Mouse (Mus musculus) limb, embryonic 14.5 days (tissue): ENCODE results near the gene Orai2. TPM values are rescaled to one million over a fixed set of nuclear protein-coding genes. Genes with fewer than 3 reads are reported as not detected.

Experiments used
- ATAC-seq: fragments of 200-750 bp; cut with Nextera tagmentation; 2 replicates; pipeline ENCODE4 v1.8.0; 2017; ENCODE audit warnings: low read depth, moderate number of reproducible peaks, moderate TSS enrichment; ENCODE audit not compliant: low FRiP score
- DNase-seq: peaks from one replicate; pipeline ENCODE4 v3.0.0-alpha.2; 2015; ENCODE audit warnings: low spot score
- H3K27ac ChIP-seq: fragments of 300-500 bp; sonication (generic); replicated peaks from 2 replicates; pipeline ENCODE4 v1.5.1; 2014; ENCODE audit warnings: low read depth, mild to moderate bottlenecking, low read length, moderate library complexity, mixed read lengths
- H3K27me3 ChIP-seq: fragments of 300-500 bp; sonication (generic); 2 replicates; pipeline ENCODE4 v1.6.1; 2014; ENCODE audit warnings: low read length, mixed read lengths; ENCODE audit not compliant: control insufficient read depth, insufficient read depth
- H3K36me3 ChIP-seq: fragments of 300-500 bp; sonication (generic); 2 replicates; pipeline ENCODE4 v1.6.1; 2014; ENCODE audit warnings: mild to moderate bottlenecking, low read length, moderate library complexity, mixed read lengths; ENCODE audit not compliant: control insufficient read depth, insufficient read depth
- H3K4me1 ChIP-seq: fragments of 300-500 bp; sonication (generic); 2 replicates; pipeline ENCODE4 v1.6.1; 2014; ENCODE audit warnings: antibody characterized with exemption, low read length, mixed read lengths; ENCODE audit not compliant: control insufficient read depth, insufficient read depth
- H3K4me2 ChIP-seq: fragments of 300-500 bp; sonication (generic); replicated peaks from 2 replicates; pipeline ENCODE4 v1.6.1; 2014; ENCODE audit warnings: low read depth, mild to moderate bottlenecking, low read length, moderate library complexity; ENCODE audit not compliant: severe bottlenecking
- H3K4me3 ChIP-seq: fragments of 300-500 bp; sonication (generic); replicated peaks from 2 replicates; pipeline ENCODE4 v1.5.1; 2014; ENCODE audit warnings: low read length
- H3K9ac ChIP-seq: fragments of 300-500 bp; sonication (generic); 2 replicates; pipeline ENCODE4 v1.6.1; 2014; ENCODE audit warnings: mild to moderate bottlenecking, low read depth, low read length, moderate library complexity; ENCODE audit not compliant: severe bottlenecking
- H3K9me3 ChIP-seq: fragments of 300-500 bp; sonication (generic); 2 replicates; pipeline ENCODE4 v1.6.1; 2016; ENCODE audit warnings: low read length; ENCODE audit not compliant: control insufficient read depth
- POLR2A ChIP-seq: fragments of 200-500 bp; IDR thresholded peaks from 2 replicates; pipeline ENCODE4 v1.8.0; 2012; ENCODE audit warnings: inconsistent platforms, mild to moderate bottlenecking, moderate library complexity, borderline replicate concordance; ENCODE audit not compliant: insufficient read depth, insufficient read length; ENCODE audit errors: extremely low read depth
- WGBS: fragments of 180-500 bp; shearing (Covaris S2); extraction: QIAGEN DNeasy Blood & Tissue Kit; methylation state at CpG from one replicate; pipeline ENCODE4 v1.1.7; 2014; 5-methylcytosine and 5-hydroxymethylcytosine counted together
- polyA plus RNA-seq, 2 experiments: library from polyadenylated mRNA; depleted of rRNA in 1 of 2; stranded (reverse) in 1 of 2; unstranded in 1 of 2; fragments of >200 nt; fragmentation: Nextera tagmentation in 1 of 2; extraction: Ambion mirVana in 1 of 2; gene quantifications; 2 replicates each; pipeline versions ENCODE4 v1.2.1 to v1.2.3; 2012 to 2014

Gene Orai2
- polyA plus RNA-seq, 2 experiments = 9.0 to 13.7 TPM

DNA sequence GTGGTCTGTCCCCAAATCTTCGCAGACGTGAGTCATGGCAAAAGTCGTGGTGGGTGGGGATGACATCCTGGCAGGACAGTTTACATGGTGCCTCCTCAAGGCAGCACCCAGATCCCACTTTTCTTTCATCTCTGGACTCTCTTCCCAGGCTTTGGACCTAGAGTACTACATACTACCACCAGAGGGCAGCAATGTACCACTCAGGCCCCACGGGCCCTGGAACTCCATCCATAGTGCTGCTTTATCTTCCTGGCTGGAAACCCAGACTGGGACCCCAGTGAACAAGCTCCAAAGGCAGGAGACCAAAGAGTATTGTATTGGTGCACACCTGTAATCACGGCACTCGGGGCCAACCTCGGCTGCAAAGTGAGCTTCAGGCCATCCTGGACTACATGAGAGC lies 31.3 kb upstream of the Orai2 start:
- no peak overlapping the region for H3K4me2 ChIP-seq
- peak; percentile 74 for DNase-seq
- no peak overlapping the region for H3K27ac ChIP-seq
- ATAC-seq = peak; percentile 53; the same call in 1 of the 2 replicates
- no peak for TF ChIP-seq POLR2A
- peaks cover 5% of the 10 kb centered on the region for H3K4me1 ChIP-seq
- no peaks in the 10 kb centered on the region for H3K27me3 ChIP-seq
- H3K4me3 ChIP-seq = no peak overlapping the region
- no peak overlapping the region for H3K9ac ChIP-seq
- no peaks in the 10 kb centered on the region for H3K9me3 ChIP-seq
- H3K36me3 ChIP-seq = 0 out of 2 replicates have a peak, but pooled peaks cover 2% of the 10 kb centered on the region
- WGBS = 29% methylated on average over 7 of the region's 7 CpGs

DNA sequence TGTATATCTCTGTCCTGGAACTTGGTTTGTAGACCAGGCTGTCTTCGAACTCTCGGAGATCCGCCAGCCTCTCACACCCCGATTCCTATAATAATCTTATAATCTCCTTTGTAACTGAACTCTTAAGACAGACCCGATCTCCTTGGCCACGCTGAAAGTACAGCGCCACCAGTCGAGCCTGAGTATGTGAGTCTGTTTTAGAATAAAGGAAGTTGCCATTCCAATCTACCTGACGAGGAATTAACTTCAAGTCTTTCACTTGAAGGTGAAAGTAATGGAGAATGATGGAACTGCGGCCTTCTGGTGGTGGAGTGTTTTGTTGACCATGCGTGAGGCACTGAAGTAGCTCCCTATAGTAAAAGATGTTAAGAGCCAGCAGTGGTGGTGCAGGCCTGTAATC lies 29.0 kb upstream of the Orai2 start:
- no peak for DNase-seq
- 33% methylated on average over 11 of the region's 11 CpGs for WGBS
- Histone ChIP-seq H3K4me3 (peak overlapping the region; percentile 69), H3K4me1 (peaks cover 5% of the 10 kb centered on the region), H3K27ac (no peak overlapping the region), H3K4me2 (peak overlapping the region; percentile 68), H3K9me3 (no peaks in the 10 kb centered on the region), H3K27me3 (no peaks in the 10 kb centered on the region), H3K9ac (peak overlapping the region; percentile 9; the same call in 1 of the 2 replicates), H3K36me3 (peaks cover 24% of the 10 kb centered on the region)
- TF ChIP-seq POLR2A = no peak
- no peak for ATAC-seq

DNA sequence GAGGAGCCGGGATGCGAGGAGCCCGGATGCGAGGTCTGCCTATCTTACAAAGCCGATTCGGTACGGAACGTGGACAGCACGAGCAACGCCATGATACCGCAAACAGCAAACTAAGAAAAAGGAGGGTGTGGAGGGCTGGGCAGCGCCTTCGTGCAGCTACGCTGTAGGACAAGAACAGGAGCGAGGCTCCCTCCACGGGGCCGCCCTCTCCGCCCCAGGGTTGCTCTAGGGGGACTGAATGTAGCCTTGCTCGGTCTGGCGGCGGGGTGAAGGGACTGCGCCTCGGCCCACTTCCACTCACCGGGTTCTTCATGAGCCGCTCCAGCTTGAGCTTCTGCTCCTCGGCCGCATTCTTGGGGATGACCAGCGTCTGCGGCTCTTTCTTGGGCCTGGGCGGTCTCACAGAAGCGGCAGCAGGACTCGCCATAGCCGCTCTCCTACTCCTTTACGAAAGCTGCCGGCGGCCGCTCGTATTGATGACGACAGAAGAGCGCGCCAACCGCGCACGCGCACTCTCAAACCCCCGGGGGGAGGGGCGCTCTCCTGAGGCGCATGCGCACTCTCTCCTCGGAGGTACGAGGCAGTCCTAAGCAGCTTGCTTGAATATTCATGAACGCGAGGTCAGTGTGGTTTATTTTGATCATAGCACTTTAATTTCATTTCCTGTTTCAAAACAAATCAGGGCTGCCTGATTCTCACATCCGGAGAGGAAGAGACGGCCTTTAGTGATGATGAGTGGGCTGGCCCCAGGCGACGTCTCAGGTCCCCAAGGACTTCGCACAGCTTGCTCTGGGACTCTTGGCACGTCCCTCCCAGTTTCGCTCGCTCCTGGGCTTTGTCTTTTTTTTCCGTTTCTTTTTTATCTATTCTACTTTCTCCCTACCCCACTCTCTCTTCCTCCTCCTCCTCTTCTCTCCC lies 28.2 kb upstream of the Orai2 start, which contains the start of gene Prkrip1:
Gene Prkrip1, minus strand, starts transcription at position 490 of the 918 bp plus-strand sequence.
- DNase-seq (peak; percentile 96), ATAC-seq (peak; percentile 91)

DNA sequence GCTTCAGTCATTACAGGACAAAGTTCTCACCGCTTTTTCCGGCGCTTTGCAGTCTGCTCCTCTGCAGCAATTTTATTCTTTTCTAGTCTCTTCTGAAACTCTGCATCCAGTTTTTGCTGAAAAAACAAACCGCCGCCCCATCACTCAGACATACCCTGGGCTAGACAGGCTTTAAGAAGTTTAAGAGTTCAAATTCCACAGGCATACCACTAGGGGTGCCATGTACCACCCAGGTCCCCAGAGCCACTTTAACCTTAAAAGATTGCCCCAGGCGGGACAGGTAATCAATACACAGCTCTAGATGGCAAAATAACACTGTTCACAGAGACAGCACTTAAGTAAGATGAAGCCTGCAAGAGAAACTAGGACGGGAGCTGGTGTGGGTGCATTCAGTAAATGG lies 21.4 kb upstream of the Orai2 start:
- DNase-seq (no peak), ATAC-seq (no peak)
- no peak for TF ChIP-seq POLR2A
- H3K36me3 ChIP-seq = peaks cover 88% of the 10 kb centered on the region
- no peak overlapping the region for H3K9ac ChIP-seq
- no peak overlapping the region for H3K4me3 ChIP-seq
- H3K4me2 ChIP-seq = no peak overlapping the region
- H3K27me3 ChIP-seq = no peaks in the 10 kb centered on the region
- 86% methylated on average over 7 of the region's 7 CpGs for WGBS
- no peak overlapping the region for H3K27ac ChIP-seq
- no peaks in the 10 kb centered on the region for H3K4me1 ChIP-seq
- H3K9me3 ChIP-seq = no peaks in the 10 kb centered on the region

More for the DNA sequence above, 28.2 kb upstream of the Orai2 start, which contains the start of gene Prkrip1:
- peak within 1 kb of the TSS; percentile 53 for H3K27ac ChIP-seq
- WGBS = under 1% methylated on average over 56 of the region's 62 CpGs
- H3K4me3 ChIP-seq = peak within 1 kb of the TSS; percentile 69
- TF ChIP-seq POLR2A = peak; percentile 46; the same call in 1 of the 2 replicates
- H3K4me1 ChIP-seq = peaks cover 5% of the 10 kb centered on the region
- peak within 1 kb of the TSS; percentile 68 for H3K4me2 ChIP-seq
- H3K36me3 ChIP-seq = peaks cover 32% of the 10 kb centered on the region
- no peaks in the 10 kb centered on the region for H3K27me3 ChIP-seq
- no peaks in the 10 kb centered on the region for H3K9me3 ChIP-seq
- H3K9ac ChIP-seq = peak within 1 kb of the TSS; percentile 74

DNA sequence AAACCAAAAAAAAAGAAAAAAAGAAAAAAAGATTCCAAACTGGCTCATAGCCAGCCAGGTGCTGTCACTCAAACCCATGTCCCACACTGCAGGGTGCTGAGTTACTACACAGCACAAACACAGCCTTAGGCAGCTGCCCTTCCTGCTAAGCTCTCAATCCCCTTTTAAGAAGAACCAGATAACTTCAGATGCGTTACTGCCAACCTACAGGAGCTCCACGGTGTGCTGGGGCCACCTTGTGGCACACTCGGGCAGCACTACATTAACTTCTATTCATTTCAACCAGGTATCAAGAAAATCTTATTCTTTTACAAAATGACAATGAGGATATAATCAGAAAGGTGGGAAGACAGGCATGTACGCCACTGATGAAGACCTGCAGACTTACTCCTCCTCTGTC lies 16.2 kb upstream of the Orai2 start:
- TF ChIP-seq POLR2A = no peak
- Histone ChIP-seq H3K36me3 (peaks cover 74% of the 10 kb centered on the region), H3K9me3 (no peaks in the 10 kb centered on the region), H3K9ac (no peak overlapping the region), H3K27ac (no peak overlapping the region), H3K4me1 (no peaks in the 10 kb centered on the region), H3K27me3 (no peaks in the 10 kb centered on the region), H3K4me3 (no peak overlapping the region), H3K4me2 (no peak overlapping the region)
- peak; percentile 69 for DNase-seq
- peak; percentile 57; the same call in 1 of the 2 replicates for ATAC-seq
- WGBS = 45% methylated on average over 4 of the region's 4 CpGs
